In the genomic region with DNA sequence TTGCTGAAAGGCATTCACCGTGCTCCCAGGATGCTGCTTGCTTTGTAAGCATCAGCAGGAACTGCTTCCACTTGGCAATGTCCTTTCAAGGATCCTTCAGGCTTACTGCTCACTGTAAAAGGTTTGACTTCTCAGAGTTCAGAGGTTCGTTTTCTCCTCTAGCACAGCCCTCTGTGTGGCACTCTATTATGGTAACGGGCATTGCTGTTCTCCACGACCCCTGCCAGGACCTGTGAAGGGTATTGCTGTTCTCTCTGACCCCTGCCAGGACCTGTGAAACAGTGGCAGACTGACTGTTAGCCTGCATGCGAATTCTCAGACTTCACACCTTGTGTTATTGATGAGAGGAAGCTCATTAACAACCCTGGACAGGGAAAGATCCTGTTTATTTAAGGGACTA, we compare ENCODE assay signal across 27 mouse cellular contexts. TPM values are rescaled to one million over a fixed set of nuclear protein-coding genes. Genes with fewer than 3 reads are reported as not detected.
A peak's percentile ranks its signal among the peaks of the same experiment; 100 is the strongest.
DNase-seq lines count a peak whose midpoint lies in the region; ATAC-seq and TF ChIP-seq lines count a peak whose summit lies in the region.
"Had no signal": no experiment of that assay in that cellular context is flagged by ENCODE, and none has a peak within 500 bp of the region (broad histone marks: within the 10 kb centered on the region; RNA-seq: fewer than 3 reads in every experiment).

No protein-coding gene starts in this region.

- no peaks in the 10 kb centered on the region for H3K9me3 ChIP-seq in midbrain, embryonic 12.5 days
- no peaks in the 10 kb centered on the region for H3K9me3 ChIP-seq in midbrain, embryonic 10.5 days (replicated peaks)
- H3K9me3 ChIP-seq in forebrain, postnatal 0 days (ENCODE audit: low read length): no peaks in the 10 kb centered on the region
- H3K9me3 ChIP-seq: embryonic facial prominence, embryonic 15.5 days; limb, embryonic 12.5 days; liver, embryonic 12.5 days had no signal

- no peak overlapping the region for H3K4me3 ChIP-seq in midbrain, embryonic 12.5 days
- no peak overlapping the region for H3K4me3 ChIP-seq in midbrain, embryonic 10.5 days
- H3K4me3 ChIP-seq in forebrain, postnatal 0 days (ENCODE audit: low read depth, low read length): no peak overlapping the region
- H3K4me3 ChIP-seq: embryonic facial prominence, embryonic 15.5 days; limb, embryonic 12.5 days; liver, embryonic 12.5 days had no signal

- 0 out of 2 replicates have a peak, but pooled peaks have one; percentile 24 for ATAC-seq in midbrain, embryonic 12.5 days (ENCODE audit: low FRiP score, low read depth)
- ATAC-seq in forebrain, postnatal 0 days: peak; percentile 59; the same call in 1 of the 2 replicates
- ATAC-seq: activated CD4-positive, CD25-positive, alpha-beta regulatory T cell, adult 4 months; liver, embryonic 12.5 days had no signal

- H3K27ac ChIP-seq in midbrain, embryonic 12.5 days (replicated peaks): no peak overlapping the region
- H3K27ac ChIP-seq in midbrain, embryonic 10.5 days (replicated peaks): no peak overlapping the region
- H3K27ac ChIP-seq in forebrain, postnatal 0 days (ENCODE audit: low read depth, low read length): no peak overlapping the region
- H3K27ac ChIP-seq: embryonic facial prominence, embryonic 15.5 days; limb, embryonic 12.5 days; liver, embryonic 12.5 days had no signal

- H3K36me3 ChIP-seq in midbrain, embryonic 12.5 days: no peaks in the 10 kb centered on the region
- H3K36me3 ChIP-seq in midbrain, embryonic 10.5 days: no peaks in the 10 kb centered on the region
- H3K36me3 ChIP-seq in forebrain, postnatal 0 days (ENCODE audit: insufficient read depth): no peaks in the 10 kb centered on the region
- H3K36me3 ChIP-seq: embryonic facial prominence, embryonic 15.5 days; limb, embryonic 12.5 days; liver, embryonic 12.5 days had no signal

- H3K9ac ChIP-seq in midbrain, embryonic 12.5 days (replicated peaks): no peak overlapping the region
- no peak overlapping the region for H3K9ac ChIP-seq in forebrain, postnatal 0 days
- H3K9ac ChIP-seq: embryonic facial prominence, embryonic 15.5 days; limb, embryonic 12.5 days; liver, embryonic 12.5 days had no signal

- no peaks in the 10 kb centered on the region for H3K27me3 ChIP-seq in midbrain, embryonic 12.5 days
- no peaks in the 10 kb centered on the region for H3K27me3 ChIP-seq in midbrain, embryonic 10.5 days (ENCODE audit: low read depth, poor library complexity, severe bottlenecking)
- no peaks in the 10 kb centered on the region for H3K27me3 ChIP-seq in forebrain, postnatal 0 days (ENCODE audit: insufficient read depth, low read length)
- H3K27me3 ChIP-seq: embryonic facial prominence, embryonic 15.5 days; limb, embryonic 12.5 days; liver, embryonic 12.5 days had no signal

- H3K4me1 ChIP-seq in midbrain, embryonic 12.5 days: peaks cover 4% of the 10 kb centered on the region; the same call in 1 of the 2 replicates
- 0 out of 2 replicates have a peak, but pooled peaks cover 3% of the 10 kb centered on the region for H3K4me1 ChIP-seq in midbrain, embryonic 10.5 days
- H3K4me1 ChIP-seq in forebrain, postnatal 0 days (ENCODE audit: insufficient read depth): no peaks in the 10 kb centered on the region
- H3K4me1 ChIP-seq: embryonic facial prominence, embryonic 15.5 days; limb, embryonic 12.5 days; liver, embryonic 12.5 days had no signal

- H3K4me2 ChIP-seq in midbrain, embryonic 12.5 days (replicated peaks): no peak overlapping the region
- H3K4me2 ChIP-seq in forebrain, postnatal 0 days (ENCODE audit: low read depth): no peak overlapping the region
- H3K4me2 ChIP-seq: embryonic facial prominence, embryonic 15.5 days; heart, embryonic 11.5 days; limb, embryonic 12.5 days; liver, embryonic 12.5 days had no signal

- peak; percentile 7 to 18 for DNase-seq in cerebellum, postnatal 10 days
- no peak for DNase-seq in cerebellum, adult 11-12 months
- DNase-seq in midbrain, embryonic 10.5 days (ENCODE audit: low spot score): no peak
- no peak for DNase-seq in forebrain, postnatal 0 days
- peak; percentile 22 for DNase-seq in retina, postnatal 1 day
- DNase-seq in adrenal gland, postnatal 36 days: no peak
- no peak for DNase-seq in adrenal gland, postnatal 4 days (ENCODE audit: low spot score in 2 of 2)
- DNase-seq: adrenal gland, adult 8-10 months; cerebellum, adult 9-10 months; gastrocnemius, postnatal 10 days; heart, adult 11 months; kidney, adult 9 months; kidney, postnatal 14 days; layer of hippocampus, postnatal 36 days; lung, adult 18-20 months; lung, postnatal 10 days; right cerebral cortex, adult 18-20 months; right cerebral cortex, postnatal 4 days; thymus, postnatal 36 days had no signal

- WGBS in midbrain, embryonic 12.5 days: 23% methylated on average over 5 of the region's 5 CpGs
- 37% methylated on average over 5 of the region's 5 CpGs for WGBS in midbrain, embryonic 10.5 days
- 15% methylated on average over 5 of the region's 5 CpGs for WGBS in forebrain, postnatal 0 days

- TF ChIP-seq CTCF in forebrain, postnatal 0 days (IDR thresholded peaks at IDR 0.05; ENCODE audit: low read depth): no peak

RNA-seq across cellular contexts. Expression of a gene that starts 32.2 kb away (rescaled TPM):
- polyA plus RNA-seq in midbrain, embryonic 12.5 days (2016; fragmentation: Nextera tagmentation; extraction: Ambion mirVana): 23.5 and 24.1 TPM in 2 replicates
- 3.5 and 10.1 TPM in 2 replicates for polyA plus RNA-seq in midbrain, embryonic 10.5 days (2016; fragmentation: Nextera tagmentation; extraction: Ambion mirVana)
- total RNA-seq in forebrain, postnatal 0 days (2014; rRNA removed): 7.3 and 9.3 TPM in 2 replicates
- polyA plus RNA-seq in forebrain, postnatal 0 days (2015; fragmentation: Nextera tagmentation; extraction: Ambion mirVana): 2.8 and 4.2 TPM in 2 replicates
- under 1 TPM; 0.16 to 0.17 TPM for total RNA-seq in adrenal gland, postnatal 36 days (2021)
- 1 to 10 TPM; 1.1 to 1.4 TPM for total RNA-seq in adrenal gland, postnatal 4 days (2021)
- total RNA-seq: hematopoietic stem cell, adult 5-6 weeks; monocyte, adult 5-6 weeks had no signal
- polyA plus RNA-seq: activated CD4-positive, CD25-positive, alpha-beta regulatory T cell, adult 4 months had no signal

Comparison
In these comparisons a context has a peak if more than half of its experiments do, and no peak if none do; other contexts are left out.
1. DNase-seq: peak in cerebellum, postnatal 10 days (2 of 2) and retina, postnatal 1 day (single experiment); none in cerebellum, adult 11-12 months (single experiment), midbrain, embryonic 10.5 days (single experiment), forebrain, postnatal 0 days (single experiment), adrenal gland, postnatal 36 days (0 of 2) and adrenal gland, postnatal 4 days (0 of 2).